Mouse (Mus musculus) ES-Bruce4 (cell line): ENCODE results near the gene Gm20441.

ENCODE experiments used
- CTCF ChIP-seq: IDR thresholded peaks from one replicate; pipeline ENCODE4 v1.8.1; 2011; ENCODE audit warnings: low read depth, low read length
- EP300 ChIP-seq: IDR thresholded peaks from 2 replicates; pipeline ENCODE4 v1.6.1; 2011; ENCODE audit warnings: low read depth, low read length; ENCODE audit not compliant: insufficient read depth
- POLR2A ChIP-seq: IDR thresholded peaks from one replicate; pipeline ENCODE4 v1.8.1; 2011; ENCODE audit warnings: low read length; ENCODE audit not compliant: insufficient read depth

GRCm38 (mm10) chr10:75829529-75830274, 48.9 kb upstream of the Gm20441 start:
- no peak for TF ChIP-seq EP300
- no peak for TF ChIP-seq CTCF
- TF ChIP-seq POLR2A, result no peak
